Comparison of ENCODE assay signal across 15 mouse cellular contexts in genomic region chr8:116735306-116735705, GRCm38 (mm10). TPM values are rescaled to one million over a fixed set of nuclear protein-coding genes. Genes with fewer than 3 reads are reported as not detected.
A peak's percentile ranks its signal among the peaks of the same experiment; 100 is the strongest.
DNase-seq lines count a peak whose midpoint lies in the region; ATAC-seq and TF ChIP-seq lines count a peak whose summit lies in the region.
"Had no signal": no experiment of that assay in that cellular context is flagged by ENCODE, and none has a peak within 500 bp of the region (broad histone marks: within the 10 kb centered on the region; RNA-seq: fewer than 3 reads in every experiment).

No protein-coding gene starts in this region.

- no peaks in the 10 kb centered on the region for H3K36me3 ChIP-seq in kidney, adult 2 months (ENCODE audit: control insufficient read depth, insufficient read depth, low read length)
- H3K36me3 ChIP-seq: embryonic facial prominence, embryonic 15.5 days had no signal

- no peaks in the 10 kb centered on the region for H3K4me1 ChIP-seq in kidney, adult 2 months (ENCODE audit: control insufficient read depth, insufficient read depth, low read length)

- H3K27me3 ChIP-seq in kidney, adult 2 months (replicated peaks; ENCODE audit: control insufficient read depth, insufficient read depth, low read length) = no peaks in the 10 kb centered on the region

- H3K4me3 ChIP-seq in kidney, adult 2 months (ENCODE audit: insufficient read depth, low read depth, low read length) = no peak overlapping the region
- H3K4me3 ChIP-seq: embryonic facial prominence, embryonic 15.5 days had no signal

- peak; percentile 41 to 57 for DNase-seq in kidney, postnatal 4 days
- DNase-seq in kidney, adult 2 months = no peak
- peak; percentile 43 for DNase-seq in CD4-positive helper T cell, adult 2 months (ENCODE audit: low read depth, low spot score)
- DNase-seq in ES-CJ7 (ENCODE audit: low read depth, low spot score) = peak; percentile 81
- DNase-seq in fibroblast of lung, adult 2 months (ENCODE audit: low read depth) = peak; percentile 11
- no peak for DNase-seq in cerebellum, adult 11 months
- DNase-seq: adrenal gland, postnatal 25 days; cerebellum, adult 18-20 months; kidney, adult 9 months; midbrain, embryonic 14.5 days; spleen, adult 18-20 months; thymus, adult 18-20 months had no signal

- TF ChIP-seq CTCF in kidney, adult 2 months (conservative IDR thresholded peaks at IDR 0.05; ENCODE audit: insufficient read depth, insufficient read length, low read depth, low read length) = no peak

- 51% methylated on average over 5 of the region's 5 CpGs for WGBS in kidney, adult 2 months

- ATAC-seq in monocyte, adult 5-6 weeks (replicated peaks; ENCODE audit: insufficient number of reproducible peaks, low FRiP score, low TSS enrichment, poor library complexity, severe bottlenecking) = no peak

- TF ChIP-seq POLR2A in kidney, adult 2 months (IDR thresholded peaks at IDR 0.05; ENCODE audit: low read depth, low read length) = no peak

- no peak overlapping the region for H3K27ac ChIP-seq in kidney, adult 2 months (ENCODE audit: insufficient read depth, low read depth, low read length)
- H3K27ac ChIP-seq: embryonic facial prominence, embryonic 15.5 days had no signal

RNA-seq across cellular contexts. Expression of gene Cdyl2, which starts 2.5 kb away (rescaled TPM):
- polyA plus RNA-seq in kidney, adult 2 months (2012; rRNA removed) = 2.0 and 2.4 TPM in 2 replicates
- 6.4 to 15.3 TPM (median 11.0 TPM) in 3 replicates for total RNA-seq in monocyte, adult 5-6 weeks (2017)
- total RNA-seq: MEL had no signal

Comparison
In these comparisons a context has a peak if more than half of its experiments do, and no peak if none do; other contexts are left out.
1. DNase-seq: peak in kidney, postnatal 4 days (2 of 2), CD4-positive helper T cell, adult 2 months (single experiment), ES-CJ7 (single experiment) and fibroblast of lung, adult 2 months (single experiment); none in kidney, adult 2 months (single experiment) and cerebellum, adult 11 months (single experiment).